Mouse (Mus musculus): ENCODE data around the gene Mab21l2. TPM values are rescaled to one million over a fixed set of nuclear protein-coding genes. Genes with fewer than 3 reads are reported as not detected.

Gene Mab21l2
- polyA plus RNA-seq (2012; rRNA removed), result 8.6 and 10.1 TPM in 2 replicates

- no peak for DNase-seq (ENCODE audit: low read depth, low spot score)
- 52% methylated on average over 25 of the region's 25 CpGs for WGBS
Measured at GRCm38 (mm10) chr3:86548091-86549015, at the start of gene Mab21l2. TSS of gene Mab21l2 (minus strand) at chr3:86548629.

- no peak for DNase-seq (ENCODE audit: low read depth, low spot score)
Measured at GRCm38 (mm10) chr3:86575312-86575711, 26.9 kb upstream of the Mab21l2 start.

DNA sequence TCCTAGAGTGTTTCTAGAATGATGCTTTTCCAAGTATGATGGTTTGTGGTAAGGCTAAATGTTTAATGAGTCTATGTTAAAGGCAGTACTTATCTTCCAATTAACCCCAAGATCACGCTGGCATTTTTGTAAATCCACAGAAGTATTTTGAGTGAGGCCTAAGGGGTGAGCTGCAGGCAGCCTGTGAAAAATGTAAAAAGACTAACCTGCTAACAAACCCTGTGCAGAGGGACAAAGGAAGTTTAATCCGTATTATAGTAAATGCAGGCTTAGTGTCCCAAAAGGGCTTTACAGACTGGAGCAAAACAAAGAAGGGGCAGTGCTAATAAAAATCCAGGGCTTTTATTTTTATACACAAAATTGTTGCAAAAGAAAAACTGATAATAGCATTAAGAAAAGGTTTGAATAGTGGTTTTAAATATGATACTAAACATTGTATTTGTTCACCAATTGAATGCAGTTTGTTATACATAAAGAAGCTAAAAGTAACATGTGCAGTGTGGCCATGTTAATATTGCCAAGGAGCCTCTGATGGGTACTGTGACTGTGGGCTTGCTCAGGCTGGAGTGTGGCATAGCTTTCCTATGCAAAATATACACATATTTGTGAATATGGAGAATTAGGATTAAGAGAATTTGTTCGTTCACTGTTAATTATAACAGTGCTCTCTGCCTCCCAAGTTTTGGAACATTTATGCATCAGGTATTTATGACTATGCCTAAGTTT, 24.3 kb upstream of the Mab21l2 start:
- WGBS, result 85% methylated on average over 3 of the region's 3 CpGs
- no peak for DNase-seq (ENCODE audit: low read depth, low spot score)

- no peak for DNase-seq (ENCODE audit: low read depth, low spot score)
- WGBS, result 68% methylated on average over 4 of the region's 4 CpGs
Measured at GRCm38 (mm10) chr3:86571518-86571917, 23.1 kb upstream of the Mab21l2 start.

- WGBS, result 87% methylated on average over 4 of the region's 4 CpGs
- DNase-seq (ENCODE audit: low read depth, low spot score), result no peak
Measured at GRCm38 (mm10) chr3:86567312-86567711, 18.9 kb upstream of the Mab21l2 start.

DNA sequence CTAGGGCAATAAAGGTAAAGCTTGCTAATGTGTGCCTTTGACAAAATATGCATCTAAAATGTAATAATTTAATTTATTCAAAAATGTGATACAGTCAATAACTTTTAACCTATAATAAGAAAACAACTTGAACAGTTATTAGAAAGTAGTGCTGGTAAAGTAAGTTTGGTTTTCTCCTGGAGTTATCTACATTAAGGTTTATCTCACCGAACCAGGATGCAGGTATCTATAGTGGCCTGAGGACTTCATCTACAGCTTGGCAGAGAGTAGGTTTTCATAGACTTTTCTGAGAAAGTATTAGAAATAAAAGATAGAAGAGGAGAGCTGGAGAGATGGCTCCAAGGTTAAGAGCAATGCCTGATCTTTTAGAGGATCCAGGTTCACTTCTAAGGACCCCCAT, 13.0 kb upstream of the Mab21l2 start:
- WGBS, result 98% methylated on average over 1 of the region's 1 CpGs
- DNase-seq (ENCODE audit: low read depth, low spot score), result no peak

DNA sequence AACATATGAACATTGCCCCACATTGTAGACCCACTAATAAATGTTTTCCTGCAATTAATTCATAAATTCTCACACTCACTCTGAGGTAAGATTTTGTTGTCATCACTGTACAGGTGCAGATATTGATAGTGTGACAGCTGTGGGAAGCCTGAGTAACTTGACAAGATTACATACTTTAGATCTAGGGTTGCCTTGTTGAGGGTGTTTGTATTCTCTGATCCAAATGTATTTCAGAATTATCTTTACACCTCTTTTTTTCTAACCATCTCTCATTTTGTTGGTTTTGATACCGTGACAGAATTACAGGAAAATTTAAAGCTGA, 12.6 kb upstream of the Mab21l2 start:
- DNase-seq (ENCODE audit: low read depth, low spot score), result no peak
- WGBS, result 100% methylated on average over 1 of the region's 1 CpGs

DNA sequence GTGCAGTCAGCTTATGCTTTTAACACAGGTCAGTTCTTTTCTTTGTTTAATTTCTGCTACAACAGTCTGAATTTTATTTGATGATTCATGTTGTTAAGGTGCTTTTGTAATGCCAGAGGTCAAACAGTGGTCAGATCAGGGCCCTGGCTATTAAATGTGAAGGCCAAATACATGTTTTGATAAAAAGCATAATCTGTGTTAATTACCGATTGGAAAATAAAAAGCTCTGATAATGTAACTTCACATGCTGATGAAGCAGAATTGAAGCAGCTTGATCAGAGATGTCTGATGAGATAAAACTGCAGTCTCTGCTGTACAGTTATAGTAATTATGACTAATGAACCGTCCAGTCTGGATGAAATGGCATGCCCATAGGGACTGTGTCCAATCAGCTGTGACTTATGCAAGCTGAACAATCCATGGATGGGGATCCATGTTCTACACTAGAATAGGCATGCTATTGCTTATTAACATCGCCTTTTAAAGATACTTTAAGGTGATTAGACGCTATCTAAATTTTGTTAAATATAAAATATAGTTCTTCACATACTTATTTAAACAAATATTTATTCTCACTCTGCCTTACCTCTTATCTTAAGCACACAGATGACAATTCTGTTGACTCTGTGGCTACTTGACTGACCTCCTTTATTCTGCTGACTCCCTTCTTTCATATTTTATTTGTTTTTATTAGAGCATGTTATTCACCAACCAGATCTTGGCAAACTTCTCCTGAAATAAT, 12.0 kb upstream of the Mab21l2 start:
- WGBS, result 81% methylated on average over 4 of the region's 4 CpGs

DNA sequence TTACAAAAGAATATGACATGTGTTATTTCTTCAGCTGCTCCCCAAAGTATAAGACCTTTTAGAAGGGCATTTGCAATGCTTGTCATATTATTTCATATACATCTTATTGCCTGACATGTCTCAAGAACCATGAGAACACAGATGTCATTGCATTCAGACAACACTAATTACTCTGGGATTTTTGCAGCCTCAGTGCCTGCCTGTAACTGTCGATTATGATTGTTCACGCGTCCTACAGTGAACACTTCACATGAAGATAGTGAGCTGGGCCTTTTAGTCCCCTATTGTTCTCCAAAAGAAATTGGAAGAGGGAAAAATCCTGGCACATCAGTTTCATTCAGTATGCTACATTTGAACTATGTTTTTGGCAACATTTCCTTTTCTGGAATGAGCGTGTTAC, 11.2 kb upstream of the Mab21l2 start:
- no peak for DNase-seq (ENCODE audit: low read depth, low spot score)
- WGBS, result 87% methylated on average over 4 of the region's 4 CpGs

More for the DNA sequence above, 12.0 kb upstream of the Mab21l2 start:
- DNase-seq (ENCODE audit: low read depth, low spot score), result no peak

- no peak for DNase-seq (ENCODE audit: low read depth, low spot score)
- WGBS, result 40% methylated on average over 1 of the region's 1 CpGs
Measured at GRCm38 (mm10) chr3:86558976-86559375, 10.5 kb upstream of the Mab21l2 start.

DNA sequence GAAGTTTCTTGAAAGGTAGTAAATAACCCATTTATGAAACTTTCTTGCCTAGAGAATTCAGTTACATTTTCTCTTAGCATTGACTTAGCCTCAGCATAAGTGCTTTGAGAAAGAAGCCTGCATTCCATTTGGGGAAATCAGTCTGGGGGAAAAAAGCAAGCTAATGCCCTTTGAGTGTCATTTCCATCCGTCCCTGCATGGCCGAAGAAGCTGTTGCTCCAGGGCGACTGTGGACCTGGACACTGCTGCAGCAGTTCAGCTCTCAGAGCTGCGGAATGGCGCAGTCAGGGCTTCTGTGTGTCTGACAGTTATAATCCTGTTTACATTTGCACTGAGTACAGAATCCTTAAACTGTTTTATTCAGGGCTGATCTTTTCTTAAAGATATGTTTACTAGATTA, 3.7 kb upstream of the Mab21l2 start:
- no peak for DNase-seq (ENCODE audit: low read depth, low spot score)
- 77% methylated on average over 5 of the region's 5 CpGs for WGBS

- no peak for DNase-seq (ENCODE audit: low read depth, low spot score)
- 65% methylated on average over 8 of the region's 8 CpGs for WGBS
Measured at GRCm38 (mm10) chr3:86551011-86551728, 2.7 kb upstream of the Mab21l2 start.

GRCm38 (mm10) chr3:86550301-86551010, 2.0 kb upstream of the Mab21l2 start:
- no peak for DNase-seq (ENCODE audit: low read depth, low spot score)
- WGBS, result 59% methylated on average over 22 of the region's 22 CpGs

DNA sequence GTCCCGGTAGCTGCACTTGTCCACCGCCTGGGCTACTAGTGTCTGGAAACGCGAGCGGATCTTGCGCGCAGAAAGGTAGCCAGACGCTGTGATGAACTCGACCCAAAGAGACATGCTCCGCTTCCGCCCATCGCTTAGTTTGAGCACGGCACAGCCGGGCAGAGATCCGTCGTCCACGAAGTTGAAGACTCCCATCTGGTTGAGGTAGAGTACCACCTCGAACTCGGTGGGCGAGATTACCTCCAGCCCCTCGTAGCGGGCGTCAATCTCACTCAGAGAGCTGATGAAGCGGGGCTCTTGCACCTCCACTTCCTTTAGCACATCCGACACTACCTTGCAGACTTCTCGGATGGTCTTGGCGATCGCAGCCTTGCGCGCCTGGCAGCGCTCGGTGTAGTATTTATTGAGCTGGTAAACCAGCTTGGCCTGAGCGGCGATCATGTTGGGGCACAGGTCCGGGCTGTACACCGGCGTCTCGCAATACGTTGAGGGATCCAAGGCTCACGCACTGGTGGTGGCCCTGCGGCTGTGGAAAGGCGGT, 1.1 kb downstream of the Mab21l2 start:
- 53% methylated on average over 42 of the region's 42 CpGs for WGBS
- DNase-seq (ENCODE audit: low read depth, low spot score), result no peak

DNA sequence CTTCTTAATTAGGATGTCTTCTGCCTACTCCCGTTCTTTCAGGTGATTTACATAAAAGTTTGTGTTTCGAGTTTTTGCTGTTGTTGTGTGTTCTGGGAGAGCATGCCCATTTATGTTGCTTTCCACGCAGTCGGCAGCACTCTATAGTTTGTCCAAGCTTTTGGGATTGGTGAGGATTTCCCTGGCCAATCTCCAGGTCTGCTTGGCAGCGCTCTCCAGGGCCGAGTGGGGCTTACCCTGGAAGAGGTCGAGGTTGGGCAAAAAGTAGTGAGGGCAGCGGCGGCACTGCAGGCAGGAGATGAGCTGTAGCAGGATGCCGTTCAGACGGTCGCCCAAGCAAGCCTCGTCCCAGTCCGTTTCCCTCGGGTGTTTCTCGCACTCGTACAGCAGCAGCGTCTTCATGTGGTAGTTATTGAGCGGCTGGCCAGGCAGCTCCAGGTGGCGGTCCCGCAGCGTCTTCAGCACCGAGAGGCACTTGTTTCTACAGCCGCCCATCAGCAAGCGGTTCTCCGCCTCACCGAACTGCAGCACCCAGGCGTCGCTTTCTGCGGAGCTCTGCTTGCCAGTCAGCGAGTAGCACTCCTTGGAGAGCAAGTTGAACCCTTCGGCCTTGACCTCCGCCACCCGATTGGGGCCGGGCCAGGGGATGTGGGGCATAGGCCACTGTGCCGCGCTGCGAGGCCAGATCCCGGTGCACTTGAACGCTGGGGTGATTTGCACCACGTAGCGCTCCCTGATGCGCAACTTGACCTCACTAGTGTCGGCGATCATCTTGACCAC, 1.8 kb downstream of the Mab21l2 start:
- DNase-seq (ENCODE audit: low read depth, low spot score), result no peak
- WGBS, result 53% methylated on average over 45 of the region's 45 CpGs

- 69% methylated on average over 5 of the region's 5 CpGs for WGBS
- no peak for DNase-seq (ENCODE audit: low read depth, low spot score)
Measured at GRCm38 (mm10) chr3:86545945-86546344, 2.5 kb downstream of the Mab21l2 start.

GRCm38 (mm10) chr3:86544785-86545184, 3.6 kb downstream of the Mab21l2 start:
- no peak for DNase-seq (ENCODE audit: low read depth, low spot score)
- 76% methylated on average over 3 of the region's 3 CpGs for WGBS

DNA sequence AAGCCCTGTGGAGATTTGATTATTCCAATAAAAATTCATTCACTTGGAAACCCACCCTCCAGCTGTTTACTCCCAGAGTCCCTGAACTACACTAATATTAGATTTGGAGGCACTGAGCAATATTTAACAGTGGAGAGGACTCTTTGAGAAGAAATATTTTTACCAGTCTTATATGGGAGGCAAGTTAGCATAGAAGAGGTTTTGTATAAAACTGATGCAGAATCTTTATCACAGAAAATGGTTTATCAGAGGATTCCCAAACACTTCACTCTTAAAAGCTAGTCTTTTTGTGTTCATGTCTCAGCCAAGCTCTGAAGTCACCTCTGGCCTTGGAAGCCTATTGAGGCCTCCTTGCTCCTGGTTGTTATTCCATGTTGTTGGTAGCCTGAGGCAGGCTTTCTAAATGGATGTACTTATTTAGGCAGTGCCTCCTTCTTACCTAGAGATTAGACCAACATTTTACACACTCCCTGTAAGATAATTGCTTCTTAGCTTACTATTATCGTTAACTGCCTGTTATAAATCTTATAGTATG, 6.5 kb downstream of the Mab21l2 start:
- 21% methylated on average over 1 of the region's 1 CpGs for WGBS
- no peak for DNase-seq (ENCODE audit: low read depth, low spot score)

Data from large intestine, adult 2 months (tissue).